Mouse (Mus musculus) left cerebral cortex, adult 8-10 months (tissue): ENCODE measurements around the gene Usp54. TPM values are rescaled to one million over a fixed set of nuclear protein-coding genes. Genes with fewer than 3 reads are reported as not detected.

Experiments
- DNase-seq, 2 experiments: peaks; one replicate each; pipeline ENCODE4 v3.0.0; 2022; ENCODE audit warnings: low spot score in 2 of 2
- microRNA-seq, 2 experiments: library from miRNA; unstranded; fragments of <30 nt; microRNA quantifications; one replicate each; pipeline ENCODE4 v1.2.0; 2022
- total RNA-seq, 4 experiments: library from RNA; stranded (reverse); gene quantifications; 2 replicates each; pipeline ENCODE4 v1.2.4; 2022

Gene Usp54
- total RNA-seq, 4 experiments from 2014 or later = 52.2 to 58.6 (median 54.9) TPM

GRCm38 (mm10) chr14:20508424-20508823 is 132.4 kb downstream of the Usp54 start:
- no peak for DNase-seq

- no peak for DNase-seq
Observed at GRCm38 (mm10) chr14:20502966-20503365, 137.9 kb downstream of the Usp54 start.

DNA sequence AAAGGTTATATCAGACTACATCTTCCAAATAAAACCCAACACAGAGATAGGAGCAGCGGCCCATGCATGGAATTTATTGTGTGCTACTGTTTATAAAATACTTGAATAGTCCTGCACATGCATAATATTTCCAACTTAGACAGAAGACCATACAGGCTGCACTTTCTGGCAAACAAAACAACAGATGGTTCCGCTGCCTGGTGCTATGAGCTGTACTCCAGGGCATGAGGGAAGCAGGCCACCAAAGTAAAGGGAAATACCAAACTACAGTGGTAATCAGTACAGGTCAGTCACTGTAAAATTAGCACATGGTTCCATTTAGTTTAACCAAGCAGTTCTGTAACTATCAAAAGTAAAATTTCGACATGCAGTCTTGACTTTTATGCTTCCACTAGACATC is 140.9 kb downstream of the Usp54 start:
- DNase-seq = no peak

Small RNA genes lying within 50 kb of the gene (microRNA-seq; reads per million reads assigned to microRNA genes)
- 0.42 to 0.66 reads per million in 2 experiments for gene Mir6946

Other genes with a start within 250 kb of the Usp54 start
- 10 to 100 TPM; 30.2 to 36.4 (median 33.9) TPM for gene Mrps16, start 247.4 kb downstream of the Usp54 start, total RNA-seq
- 1 to 10 TPM; 3.1 to 4.1 (median 3.5) TPM for gene Cfap70, start 188.8 kb downstream of the Usp54 start, total RNA-seq
- 10 to 100 TPM; 70.2 to 86.3 (median 74.8) TPM for gene Anxa7, start 160.9 kb downstream of the Usp54 start, total RNA-seq
- 1 to 10 TPM in 2 of 4 experiments, under 1 TPM in 2; 0.59 to 1.8 (median 0.89) TPM for gene Mss51, start 144.2 kb downstream of the Usp54 start, total RNA-seq
- 100 to 1,000 TPM; 244 to 282 (median 264) TPM for gene Ppp3cb, start 94.5 kb downstream of the Usp54 start, total RNA-seq
- gene Myoz1, start 15.5 kb upstream of the Usp54 start, total RNA-seq = 1 to 10 TPM in 2 of 4 experiments, under 1 TPM in 1, not detected in 1; 0.27 to 1.2 (median 1.1) TPM
- gene Synpo2l, start 27.3 kb upstream of the Usp54 start, total RNA-seq = under 1 TPM; 0.23 to 0.57 (median 0.47) TPM
- gene Sec24c, start 33.2 kb upstream of the Usp54 start, total RNA-seq = 100 to 1,000 TPM in 1 of 4 experiments, 10 to 100 TPM in 3; 87.9 to 102 (median 99.5) TPM
- gene Fut11, start 53.9 kb upstream of the Usp54 start, total RNA-seq = 10 to 100 TPM; 14.4 to 15.4 (median 15.1) TPM
- gene Chchd1, start 61.9 kb upstream of the Usp54 start, total RNA-seq = 10 to 100 TPM; 44.0 to 50.6 (median 49.5) TPM
- 100 to 1,000 TPM; 149 to 168 (median 158) TPM for gene Zswim8, start 66.5 kb upstream of the Usp54 start, total RNA-seq
- 10 to 100 TPM; 17.3 to 22.4 (median 20.1) TPM for gene Ndst2, start 93.5 kb upstream of the Usp54 start, total RNA-seq
- 100 to 1,000 TPM; 341 to 406 (median 386) TPM for gene Camk2g, start 153.0 kb upstream of the Usp54 start, total RNA-seq
- 10 to 100 TPM in 2 of 4 experiments, 1 to 10 TPM in 2; 6.6 to 19.8 (median 10.3) TPM for gene Plau, start 195.6 kb upstream of the Usp54 start, total RNA-seq